Mouse (Mus musculus): ENCODE data around the gene Rasd1.

The Rasd1 gene

GRCm38 (mm10) chr11:59964818-59965217, at the start of gene Rasd1:
Gene Rasd1 (minus strand): TSS chr11:59964944.
- peak; percentile 94 to 97 for DNase-seq (ENCODE audit: inconsistent age in 2 of 2, low spot score in 1 of 2)

- no peak for DNase-seq (ENCODE audit: inconsistent age in 2 of 2, low spot score in 1 of 2)
These were observed 46.8 kb upstream of the Rasd1 start for GRCm38 (mm10) chr11:60011516-60011915.

GRCm38 (mm10) chr11:60009451-60009850, 44.7 kb upstream of the Rasd1 start:
- DNase-seq (ENCODE audit: inconsistent age in 2 of 2, low spot score in 1 of 2) = no peak

- DNase-seq (ENCODE audit: inconsistent age in 2 of 2, low spot score in 1 of 2) = no peak
These were observed 41.1 kb upstream of the Rasd1 start for GRCm38 (mm10) chr11:60005866-60006265.

- DNase-seq (ENCODE audit: inconsistent age in 2 of 2, low spot score in 1 of 2) = no peak
These were observed 40.0 kb upstream of the Rasd1 start for GRCm38 (mm10) chr11:60004716-60005115.

GRCm38 (mm10) chr11:60003811-60004210, 39.1 kb upstream of the Rasd1 start:
- DNase-seq (ENCODE audit: inconsistent age in 2 of 2, low spot score in 1 of 2) = no peak

GRCm38 (mm10) chr11:60001231-60001980, 36.7 kb upstream of the Rasd1 start:
- no peak for DNase-seq (ENCODE audit: inconsistent age in 2 of 2, low spot score in 1 of 2)

- DNase-seq (ENCODE audit: inconsistent age in 2 of 2, low spot score in 1 of 2) = no peak
These were observed 29.6 kb upstream of the Rasd1 start for GRCm38 (mm10) chr11:59994318-59994717.

GRCm38 (mm10) chr11:59991365-59991764, 26.6 kb upstream of the Rasd1 start:
- peak; percentile 15 to 32 for DNase-seq (ENCODE audit: inconsistent age in 2 of 2, low spot score in 1 of 2)

GRCm38 (mm10) chr11:59989406-59989805, 24.7 kb upstream of the Rasd1 start:
- no peak for DNase-seq (ENCODE audit: inconsistent age in 2 of 2, low spot score in 1 of 2)

- DNase-seq (ENCODE audit: inconsistent age in 2 of 2, low spot score in 1 of 2) = no peak
These were observed 13.1 kb upstream of the Rasd1 start for GRCm38 (mm10) chr11:59977831-59978230.

- no peak for DNase-seq (ENCODE audit: inconsistent age in 2 of 2, low spot score in 1 of 2)
These were observed 10.5 kb upstream of the Rasd1 start for GRCm38 (mm10) chr11:59975241-59975640.

- no peak for DNase-seq (ENCODE audit: inconsistent age in 2 of 2, low spot score in 1 of 2)
These were observed 8.6 kb upstream of the Rasd1 start for GRCm38 (mm10) chr11:59973389-59973788.

- DNase-seq (ENCODE audit: inconsistent age in 2 of 2, low spot score in 1 of 2) = no peak
These were observed 6.9 kb upstream of the Rasd1 start for GRCm38 (mm10) chr11:59971691-59972090.

GRCm38 (mm10) chr11:59970780-59971179, 6.0 kb upstream of the Rasd1 start:
- DNase-seq (ENCODE audit: inconsistent age in 2 of 2, low spot score in 1 of 2) = no peak

- DNase-seq (ENCODE audit: inconsistent age in 2 of 2, low spot score in 1 of 2) = no peak
These were observed 3.0 kb upstream of the Rasd1 start for GRCm38 (mm10) chr11:59967765-59968164.

GRCm38 (mm10) chr11:59966102-59966483, 1.3 kb upstream of the Rasd1 start:
- DNase-seq (ENCODE audit: inconsistent age in 2 of 2, low spot score in 1 of 2) = no peak

- DNase-seq (ENCODE audit: inconsistent age in 2 of 2, low spot score in 1 of 2) = peak; percentile 83 to 96
These were observed 720 bp upstream of the Rasd1 start for GRCm38 (mm10) chr11:59965227-59966101.

- DNase-seq (ENCODE audit: inconsistent age in 2 of 2, low spot score in 1 of 2) = peak in 1 of 2 experiments; percentile 49
These were observed 483 bp downstream of the Rasd1 start for GRCm38 (mm10) chr11:59964163-59964758.

GRCm38 (mm10) chr11:59963364-59964162, 1.2 kb downstream of the Rasd1 start:
- peak; percentile 31 to 76 for DNase-seq (ENCODE audit: inconsistent age in 2 of 2, low spot score in 1 of 2)

GRCm38 (mm10) chr11:59962590-59962989, 2.2 kb downstream of the Rasd1 start:
- DNase-seq (ENCODE audit: inconsistent age in 2 of 2, low spot score in 1 of 2) = peak in 1 of 2 experiments; percentile 61
